Mouse (Mus musculus): ENCODE data around the gene Erc2.

Erc2 gene

DNA sequence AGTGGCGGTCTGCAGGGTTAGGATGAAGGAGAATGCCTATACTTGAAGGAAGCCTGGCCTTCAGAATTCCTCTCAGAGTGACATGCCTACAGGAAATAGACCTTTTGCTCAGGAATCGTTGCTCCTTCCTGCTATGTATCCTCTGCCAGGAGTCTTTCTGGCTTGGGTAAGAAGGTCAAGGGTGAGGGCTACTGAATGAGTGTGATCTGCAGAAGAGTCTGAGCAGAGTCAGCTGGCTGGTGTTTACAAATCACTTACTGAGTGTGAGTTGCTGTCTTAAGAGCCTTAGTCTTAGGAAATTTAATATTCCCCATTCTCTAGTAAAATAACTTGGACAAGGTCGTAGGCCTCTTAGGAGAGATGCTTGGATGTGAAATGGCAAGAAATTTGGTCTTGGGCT lies 450.3 kb downstream of the Erc2 start:
- TF ChIP-seq GATA4 (IDR thresholded peaks at IDR 0.05; ENCODE audit: insufficient replicate concordance, low read length) = no peak

DNA sequence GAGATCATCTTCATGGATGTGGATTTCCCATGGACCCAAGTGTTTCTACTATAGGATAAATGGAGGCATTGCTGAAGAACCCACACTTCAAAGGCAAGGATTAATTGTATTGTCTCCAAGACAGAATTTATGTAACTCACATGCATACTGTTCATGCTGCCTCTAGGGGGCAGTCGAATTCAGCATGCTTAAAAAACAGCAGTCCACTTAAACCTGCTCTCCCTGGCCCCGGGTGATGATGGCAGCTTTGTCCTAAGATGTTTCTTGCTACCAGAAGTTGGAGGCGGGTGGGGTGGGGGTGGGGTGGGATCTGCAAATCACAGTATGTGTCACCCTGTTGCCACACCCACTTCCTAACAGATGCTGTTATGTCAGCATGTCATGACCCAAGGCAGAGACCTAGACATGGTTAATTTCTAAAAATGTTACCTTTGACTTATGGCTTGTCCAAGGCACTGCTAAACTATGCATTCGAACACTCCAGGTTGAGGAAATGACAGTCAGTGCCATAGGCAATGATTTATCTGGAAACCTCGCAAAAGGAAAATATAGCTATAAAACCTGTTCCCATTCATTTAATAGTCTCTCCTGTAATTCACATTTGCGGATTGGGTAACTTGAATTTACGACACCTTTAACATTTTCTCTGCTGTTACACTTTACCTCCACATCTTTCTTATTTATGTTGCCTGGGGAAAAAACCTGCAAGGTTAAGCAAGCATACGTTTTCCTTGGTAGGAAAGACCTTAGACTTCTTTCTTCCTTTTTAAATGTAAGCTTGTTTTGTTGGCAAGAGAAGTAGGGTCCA lies 467.6 kb downstream of the Erc2 start:
- no peak for TF ChIP-seq GATA4 (IDR thresholded peaks at IDR 0.05; ENCODE audit: insufficient replicate concordance, low read length)

GRCm38 (mm10) chr14:28091367-28091766 lies 469.1 kb downstream of the Erc2 start:
- no peak for TF ChIP-seq GATA4 (IDR thresholded peaks at IDR 0.05; ENCODE audit: insufficient replicate concordance, low read length)

DNA sequence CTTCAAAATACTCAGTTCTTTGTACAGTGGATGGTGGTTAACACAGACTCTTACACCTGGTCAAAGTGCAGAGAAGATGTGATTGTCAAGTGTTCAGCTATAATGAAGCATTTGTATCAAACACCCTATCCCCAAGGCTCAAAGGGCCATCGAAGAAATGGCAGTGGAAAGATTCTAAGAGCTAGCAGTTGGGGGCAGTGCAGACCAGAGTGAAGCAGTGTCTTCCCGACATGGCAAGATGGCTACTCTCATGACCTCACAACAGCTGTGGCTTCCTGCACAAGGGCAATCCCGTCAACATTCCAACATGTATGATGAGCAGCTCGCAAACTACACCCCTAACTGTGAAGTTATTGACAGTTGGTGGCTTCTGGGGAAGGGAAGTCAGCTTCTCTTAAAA lies 471.0 kb downstream of the Erc2 start:
- TF ChIP-seq GATA4 (IDR thresholded peaks at IDR 0.05; ENCODE audit: insufficient replicate concordance, low read length) = no peak

- no peak for TF ChIP-seq GATA4 (IDR thresholded peaks at IDR 0.05; ENCODE audit: insufficient replicate concordance, low read length)
Observed at GRCm38 (mm10) chr14:28093913-28094312, 471.7 kb downstream of the Erc2 start.

GRCm38 (mm10) chr14:28099084-28099483 lies 476.9 kb downstream of the Erc2 start:
- no peak for TF ChIP-seq GATA4 (IDR thresholded peaks at IDR 0.05; ENCODE audit: insufficient replicate concordance, low read length)

DNA sequence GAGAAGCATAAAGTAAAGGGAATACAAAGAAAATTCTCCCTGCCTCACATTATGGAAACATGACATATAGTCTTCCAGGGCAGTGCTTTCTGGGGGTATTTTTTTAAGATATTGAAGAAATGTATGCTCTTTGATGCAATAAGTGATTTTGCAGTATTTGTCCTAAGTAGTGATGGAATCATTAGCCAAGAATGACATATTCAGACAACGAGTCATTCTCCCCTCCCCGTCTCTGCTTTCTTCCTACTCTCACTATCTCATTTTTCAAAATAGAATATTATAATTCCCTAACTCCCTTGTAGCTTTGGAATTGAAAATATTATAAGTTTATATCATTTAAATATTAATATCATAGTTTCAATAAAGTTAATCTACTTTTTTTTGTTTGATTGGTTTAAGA lies 490.9 kb downstream of the Erc2 start:
- TF ChIP-seq GATA4 (IDR thresholded peaks at IDR 0.05; ENCODE audit: insufficient replicate concordance, low read length) = no peak

- no peak for TF ChIP-seq GATA4 (IDR thresholded peaks at IDR 0.05; ENCODE audit: insufficient replicate concordance, low read length)
Observed at GRCm38 (mm10) chr14:28120851-28121250, 498.6 kb downstream of the Erc2 start.

- no peak for TF ChIP-seq GATA4 (IDR thresholded peaks at IDR 0.05; ENCODE audit: insufficient replicate concordance, low read length)
Observed at GRCm38 (mm10) chr14:28126842-28127241, 504.6 kb downstream of the Erc2 start.

DNA sequence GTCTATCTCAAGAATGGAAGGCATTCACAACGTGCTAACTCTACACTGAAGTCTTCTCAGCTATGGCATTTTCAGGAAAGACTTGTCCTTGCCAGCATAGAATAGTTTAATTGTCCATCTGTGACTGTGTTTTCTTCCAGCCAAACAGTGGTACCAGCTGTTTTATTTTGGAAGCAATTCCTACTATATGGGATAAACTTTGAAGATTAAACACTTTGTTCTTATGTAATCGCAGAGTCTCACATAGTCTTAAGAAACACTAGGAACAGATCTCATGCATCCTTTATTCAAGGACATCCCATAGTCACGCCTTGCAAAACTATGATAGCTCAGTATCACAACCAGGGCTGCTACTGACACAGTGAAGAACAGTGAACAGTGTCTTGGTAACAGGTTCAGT lies 506.8 kb downstream of the Erc2 start:
- no peak for TF ChIP-seq GATA4 (IDR thresholded peaks at IDR 0.05; ENCODE audit: insufficient replicate concordance, low read length)

- TF ChIP-seq GATA4 (IDR thresholded peaks at IDR 0.05; ENCODE audit: insufficient replicate concordance, low read length) = no peak
Observed at GRCm38 (mm10) chr14:28143998-28144397, 521.8 kb downstream of the Erc2 start.

GRCm38 (mm10) chr14:28147201-28147600 lies 525.0 kb downstream of the Erc2 start:
- TF ChIP-seq GATA4 (IDR thresholded peaks at IDR 0.05; ENCODE audit: insufficient replicate concordance, low read length) = no peak

GRCm38 (mm10) chr14:28150942-28151341 lies 528.7 kb downstream of the Erc2 start:
- TF ChIP-seq GATA4 (IDR thresholded peaks at IDR 0.05; ENCODE audit: insufficient replicate concordance, low read length) = no peak

DNA sequence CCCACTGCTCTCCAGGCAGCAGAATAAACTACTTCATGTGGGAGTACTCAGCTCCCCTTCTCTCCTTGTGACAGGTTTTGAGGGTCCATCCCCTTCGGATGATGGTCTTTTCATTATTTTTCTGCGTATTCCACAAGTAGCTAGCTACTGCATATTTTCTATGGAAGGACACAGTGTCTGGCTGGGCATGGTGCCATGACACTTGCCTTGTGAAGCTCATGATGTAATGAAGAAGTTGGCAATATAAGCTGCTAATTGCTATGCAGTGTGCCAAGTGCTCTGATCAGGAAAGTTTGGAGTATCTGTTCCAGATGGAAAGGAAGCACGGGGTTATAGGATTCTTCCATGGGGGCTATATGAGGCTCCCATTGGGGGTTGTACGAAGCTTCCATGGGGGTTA lies 533.5 kb downstream of the Erc2 start:
- TF ChIP-seq GATA4 (IDR thresholded peaks at IDR 0.05; ENCODE audit: insufficient replicate concordance, low read length) = no peak

- no peak for TF ChIP-seq GATA4 (IDR thresholded peaks at IDR 0.05; ENCODE audit: insufficient replicate concordance, low read length)
Observed at GRCm38 (mm10) chr14:28160852-28161251, 538.6 kb downstream of the Erc2 start.

- no peak for TF ChIP-seq GATA4 (IDR thresholded peaks at IDR 0.05; ENCODE audit: insufficient replicate concordance, low read length)
Observed at GRCm38 (mm10) chr14:28164642-28165408, 542.6 kb downstream of the Erc2 start.
